Mouse (Mus musculus) small intestine, adult 2 months (tissue): ENCODE data around the gene C4bp. TPM values are rescaled to one million over a fixed set of nuclear protein-coding genes. Genes with fewer than 3 reads are reported as not detected.
A peak's percentile ranks its signal among the peaks of the same experiment; 100 is the strongest.
"Not testable (repeated sequence)": the region's sequence is repeated elsewhere in the genome, so short reads cannot be mapped to it uniquely, and the experiment has no call there.

Source experiments
- H3K27ac ChIP-seq: fragments of 200-500 bp; 2 replicates; pipeline ENCODE4 v1.5.1; 2012; ENCODE audit warnings: low read depth, low read length, control low read depth, inconsistent platforms; ENCODE audit not compliant: insufficient read depth
- H3K27me3 ChIP-seq: fragments of 200-500 bp; 2 replicates; pipeline ENCODE4 v1.6.1; 2012; ENCODE audit warnings: mild to moderate bottlenecking, moderate library complexity, low read length, inconsistent platforms; ENCODE audit not compliant: control insufficient read depth, insufficient read depth
- H3K36me3 ChIP-seq: fragments of 200-500 bp; 2 replicates; pipeline ENCODE4 v1.6.1; 2012; ENCODE audit warnings: mild to moderate bottlenecking, low read length, control low read depth, inconsistent platforms; ENCODE audit not compliant: control insufficient read depth, insufficient read depth
- H3K4me1 ChIP-seq: fragments of 200-500 bp; 2 replicates; pipeline ENCODE4 v1.6.1; 2012; ENCODE audit warnings: low read length, inconsistent platforms, mixed read lengths; ENCODE audit not compliant: control insufficient read depth, insufficient read depth, insufficient read length
- H3K4me3 ChIP-seq: fragments of 200-500 bp; 2 replicates; pipeline ENCODE4 v1.5.1; 2012; ENCODE audit warnings: low read depth, mild to moderate bottlenecking, control low read depth, inconsistent platforms, low read length, moderate library complexity
- CTCF ChIP-seq: fragments of 200-500 bp; IDR thresholded peaks from 2 replicates; pipeline ENCODE4 v1.5.1; 2012; ENCODE audit warnings: low read depth, mild to moderate bottlenecking, control low read depth, inconsistent platforms, low read length, moderate library complexity, mixed read lengths; ENCODE audit not compliant: insufficient replicate concordance, insufficient read length; ENCODE audit errors: extremely low read depth
- POLR2A ChIP-seq: fragments of 200-500 bp; IDR thresholded peaks from 2 replicates; pipeline ENCODE4 v1.6.1; 2012; ENCODE audit warnings: low read depth, mild to moderate bottlenecking, control low read depth, inconsistent platforms, low read length, moderate library complexity
- WGBS: fragments of 180-500 bp; shearing (Covaris S2); methylation state at CpG from one replicate; pipeline ENCODE4 v1.1.7; 2018; 5-methylcytosine and 5-hydroxymethylcytosine counted together
- polyA plus RNA-seq: library from polyadenylated mRNA; depleted of rRNA; stranded (reverse); fragments of >200 nt; gene quantifications from 2 replicates; pipeline ENCODE4 v1.2.3, GENCODE M21; 2012

The C4bp gene
- polyA plus RNA-seq, 1 experiment: 1.1 TPM

DNA sequence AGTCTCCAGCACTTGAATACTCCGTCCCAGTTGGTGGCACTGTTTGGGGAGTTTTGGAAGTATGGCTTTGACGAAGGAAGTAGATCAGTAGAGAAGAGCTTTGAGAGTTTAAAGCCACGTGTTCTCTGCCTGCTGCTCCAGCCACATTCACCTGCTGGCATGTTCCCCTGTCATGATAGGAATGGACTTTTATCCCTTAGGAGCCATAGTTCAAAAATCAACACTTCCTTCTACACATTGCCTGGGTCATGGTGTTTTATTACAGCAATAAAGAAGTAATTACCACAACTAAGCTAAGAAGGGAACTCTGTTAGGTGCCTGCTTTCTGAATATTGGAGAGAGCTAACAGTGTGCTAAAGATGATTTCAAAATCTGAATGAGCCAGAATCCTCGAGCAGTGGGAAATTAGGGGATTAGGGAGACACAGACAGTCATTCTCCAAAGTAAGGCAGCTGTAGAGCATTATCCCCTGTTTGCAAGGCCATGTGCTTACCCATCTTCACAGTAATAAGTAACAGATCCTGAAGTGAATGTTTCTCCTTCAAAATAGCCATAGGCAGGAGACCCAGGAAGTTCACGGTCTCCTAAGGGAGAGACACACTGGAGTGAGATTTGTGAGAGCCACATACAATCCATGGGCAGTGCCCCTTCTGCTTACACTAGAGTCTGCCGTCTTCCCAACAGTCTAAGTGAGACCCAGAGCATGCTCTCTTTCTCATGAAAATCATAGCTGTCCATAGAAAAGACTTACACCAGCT lies 20.4 kb upstream of the C4bp start:
- Histone ChIP-seq H3K4me1 (peaks cover 25% of the 10 kb centered on the region; the same call in 1 of the 2 replicates), H3K27ac (peak overlapping the region; percentile 89), H3K36me3 (no peaks in the 10 kb centered on the region), H3K4me3 (no peak overlapping the region), H3K27me3 (no peaks in the 10 kb centered on the region)
- WGBS: 30% methylated on average over 6 of the region's 6 CpGs
- TF ChIP-seq CTCF (no peak), POLR2A (no peak)

DNA sequence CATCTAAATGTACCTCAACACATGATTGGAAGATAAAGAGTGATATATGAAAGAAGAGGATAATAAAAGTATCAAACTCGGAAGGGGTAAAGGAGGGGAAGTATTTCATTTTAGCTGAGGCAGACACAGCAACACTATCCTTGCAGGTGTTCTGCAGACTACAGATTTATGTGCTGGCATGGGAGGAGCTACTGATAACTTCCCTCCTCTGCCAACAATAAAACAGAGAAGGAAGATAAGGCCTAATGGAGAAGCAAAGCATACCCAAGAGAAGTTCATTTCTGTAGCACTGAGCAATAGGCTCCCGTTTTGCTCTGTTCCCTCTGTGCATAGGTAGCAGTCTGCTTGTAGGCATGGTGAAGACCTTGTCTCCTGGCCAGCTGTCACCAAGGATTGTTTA lies 19.6 kb upstream of the C4bp start:
- Histone ChIP-seq H3K4me3 (no peak overlapping the region), H3K36me3 (no peaks in the 10 kb centered on the region), H3K27me3 (no peaks in the 10 kb centered on the region), H3K4me1 (peaks cover 25% of the 10 kb centered on the region; the same call in 1 of the 2 replicates), H3K27ac (peak overlapping the region; percentile 89)
- no peak for TF ChIP-seq CTCF
- 12% methylated on average over 2 of the region's 2 CpGs for WGBS

DNA sequence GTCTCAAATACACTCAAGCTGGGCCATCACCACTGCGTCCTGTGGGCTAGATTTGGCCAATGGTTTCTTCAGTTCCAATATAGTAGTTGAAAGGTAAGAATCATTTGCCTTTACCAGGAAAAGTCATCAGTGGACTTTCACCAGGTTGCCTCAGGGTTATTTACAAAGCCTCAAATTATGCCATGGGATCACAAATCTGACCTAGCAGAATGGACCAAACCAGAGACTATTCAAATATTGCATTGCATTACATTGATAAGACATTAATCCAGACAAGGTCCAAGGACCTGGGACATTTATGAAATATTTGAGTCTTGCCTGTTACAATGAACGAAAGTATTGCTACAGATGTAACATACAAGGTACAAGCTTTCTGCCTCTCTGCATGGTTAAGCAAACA lies 17.1 kb upstream of the C4bp start:
- no peak overlapping the region for H3K4me3 ChIP-seq
- WGBS: 63% methylated on average over 2 of the region's 2 CpGs
- no peaks in the 10 kb centered on the region for H3K36me3 ChIP-seq
- TF ChIP-seq CTCF: no peak
- no peak for TF ChIP-seq POLR2A
- H3K27me3 ChIP-seq: no peaks in the 10 kb centered on the region
- peaks cover 21% of the 10 kb centered on the region; the same call in 1 of the 2 replicates for H3K4me1 ChIP-seq
- no peak overlapping the region for H3K27ac ChIP-seq

DNA sequence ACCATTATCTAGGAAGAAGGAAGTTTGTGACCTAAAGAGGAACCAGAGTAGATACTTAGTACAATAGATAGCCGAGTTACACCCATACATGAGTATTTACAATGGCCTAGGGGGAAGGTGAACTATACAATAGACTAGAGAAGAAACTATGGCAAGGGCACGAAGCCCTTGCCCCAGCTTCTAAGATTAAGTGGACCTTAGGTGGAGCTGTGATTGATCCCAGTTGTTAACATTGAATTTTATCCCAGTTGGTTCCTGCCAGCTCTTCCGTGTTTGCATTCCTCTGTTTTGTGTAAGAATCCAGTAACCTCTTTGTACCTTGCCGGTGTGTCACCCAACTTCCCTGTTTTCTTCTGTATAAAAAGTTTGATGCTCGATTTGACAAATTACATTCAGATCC lies 2.1 kb upstream of the C4bp start:
- not testable (repeated sequence) for H3K27me3 ChIP-seq, H3K36me3 ChIP-seq, H3K4me1 ChIP-seq, H3K4me3 ChIP-seq, H3K27ac ChIP-seq
- 83% methylated on average over 5 of the region's 5 CpGs for WGBS

DNA sequence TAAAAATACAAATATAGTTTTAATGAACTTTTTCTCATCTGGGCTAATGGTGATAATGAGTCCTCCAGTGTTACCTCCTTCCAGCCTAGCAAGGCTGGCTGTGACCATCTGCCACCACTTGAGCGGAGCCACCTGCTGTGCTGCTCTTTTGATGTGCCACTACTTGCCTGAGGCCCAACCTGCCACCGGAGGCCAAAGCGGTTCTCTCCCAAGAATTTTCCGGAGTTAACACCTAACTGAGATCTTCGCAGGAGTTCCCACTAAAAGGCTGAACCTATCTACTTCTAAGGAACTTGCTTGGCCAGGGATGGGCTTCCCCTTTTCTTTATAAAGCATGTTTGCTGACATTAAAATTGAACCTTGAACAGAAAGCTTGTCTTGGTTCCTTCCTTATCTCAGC lies 1.8 kb downstream of the C4bp start:
- H3K4me3 ChIP-seq, H3K4me1 ChIP-seq, H3K36me3 ChIP-seq, H3K27me3 ChIP-seq, H3K27ac ChIP-seq: not testable (repeated sequence)
- WGBS: 20% methylated on average over 5 of the region's 5 CpGs

DNA sequence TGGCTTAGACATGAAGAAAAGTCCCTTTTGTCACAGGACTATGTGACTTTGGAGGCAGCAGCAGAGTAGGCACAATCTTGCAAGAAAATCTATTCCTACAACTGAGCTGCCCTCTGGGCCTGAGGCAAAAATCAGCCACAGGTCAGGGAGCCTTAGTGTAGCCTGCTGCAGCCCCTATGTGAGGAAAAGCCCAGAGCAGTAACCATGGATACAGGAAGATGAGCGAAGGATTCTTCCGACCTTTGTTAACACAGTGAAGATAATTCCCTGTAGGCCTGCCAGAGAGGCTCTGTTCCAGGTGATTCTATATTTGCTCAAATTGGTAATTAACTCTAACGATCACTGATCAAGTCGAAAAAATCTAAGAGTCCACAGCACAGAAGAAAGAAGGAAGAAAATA lies 17.3 kb downstream of the C4bp start:
- Histone ChIP-seq H3K27ac (no peak overlapping the region), H3K27me3 (no peaks in the 10 kb centered on the region), H3K4me1 (no peaks in the 10 kb centered on the region), H3K36me3 (no peaks in the 10 kb centered on the region), H3K4me3 (no peak overlapping the region)
- TF ChIP-seq CTCF: no peak
- WGBS: 70% methylated on average over 4 of the region's 4 CpGs

DNA sequence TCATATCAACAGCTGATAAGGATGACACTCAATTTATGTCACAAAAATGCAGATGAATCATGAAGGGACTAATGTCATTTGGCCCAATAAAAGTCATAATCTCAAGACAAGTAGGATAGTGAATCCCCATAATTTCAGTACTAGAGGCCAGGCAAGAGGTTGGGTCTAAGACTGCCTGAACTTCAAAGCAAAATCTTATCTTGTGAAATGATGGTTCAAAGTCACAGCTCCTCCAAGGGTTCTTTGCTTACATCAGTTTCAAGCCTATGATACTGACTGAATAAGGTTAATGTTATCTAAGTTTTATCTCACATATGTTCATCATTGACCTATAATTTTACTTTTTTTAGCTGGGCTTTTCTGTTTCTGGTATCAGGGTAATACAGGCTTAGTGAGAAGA lies 20.5 kb downstream of the C4bp start:
- TF ChIP-seq CTCF (no peak), POLR2A (no peak)
- Histone ChIP-seq H3K36me3 (no peaks in the 10 kb centered on the region), H3K4me3 (no peak overlapping the region), H3K4me1 (no peaks in the 10 kb centered on the region), H3K27me3 (no peaks in the 10 kb centered on the region; the same call in 1 of the 2 replicates), H3K27ac (no peak overlapping the region)
